Mouse (Mus musculus) yolk sac, embryonic 10.5 days (tissue): ENCODE measurements around the gene Rplp2.

ENCODE experiments used
- DNase-seq: peaks from one replicate; pipeline ENCODE4 v3.0.0-alpha.2; 2017; ENCODE audit warnings: low spot score

Rplp2 gene

GRCm38 (mm10) chr7:141467230-141468030, 20.3 kb downstream of the Rplp2 start, which contains the start of gene Cd151:
Gene Cd151 (plus strand): TSS chr7:141467392.
- DNase-seq: peak; percentile 91

DNA sequence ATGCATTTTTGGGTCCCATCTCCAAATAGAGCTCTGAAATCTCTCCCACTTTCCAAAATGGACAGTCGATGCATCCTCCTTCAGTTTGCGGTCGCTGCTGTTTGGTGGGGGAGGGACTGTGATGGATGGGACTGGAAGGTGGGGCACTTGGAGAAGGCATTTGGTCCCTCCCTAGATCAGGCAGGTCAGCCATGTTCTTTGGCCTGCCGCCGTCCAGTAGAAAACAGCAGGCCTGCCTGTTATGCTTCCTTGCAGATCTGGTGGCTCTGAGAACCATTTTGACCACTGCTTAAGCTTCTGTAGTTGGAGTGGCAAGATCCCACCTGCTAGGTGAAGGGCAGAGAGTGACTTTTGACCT, 21.0 kb downstream of the Rplp2 start:
- peak; percentile 45 for DNase-seq

- peak; percentile 79 for DNase-seq
Measured at GRCm38 (mm10) chr7:141468522-141469211, 21.5 kb downstream of the Rplp2 start.

GRCm38 (mm10) chr7:141469352-141469751, 22.2 kb downstream of the Rplp2 start:
- DNase-seq: no peak

GRCm38 (mm10) chr7:141469901-141470636, 22.9 kb downstream of the Rplp2 start:
- no peak for DNase-seq

- no peak for DNase-seq
Measured at GRCm38 (mm10) chr7:141470637-141470944, 23.4 kb downstream of the Rplp2 start.

- DNase-seq: no peak
Measured at GRCm38 (mm10) chr7:141471236-141471635, 24.1 kb downstream of the Rplp2 start.

- no peak for DNase-seq
Measured at GRCm38 (mm10) chr7:141472226-141472625, 25.1 kb downstream of the Rplp2 start.

GRCm38 (mm10) chr7:141472763-141473162, 25.6 kb downstream of the Rplp2 start:
- no peak for DNase-seq

GRCm38 (mm10) chr7:141474160-141474559, 27.0 kb downstream of the Rplp2 start:
- DNase-seq: no peak

DNA sequence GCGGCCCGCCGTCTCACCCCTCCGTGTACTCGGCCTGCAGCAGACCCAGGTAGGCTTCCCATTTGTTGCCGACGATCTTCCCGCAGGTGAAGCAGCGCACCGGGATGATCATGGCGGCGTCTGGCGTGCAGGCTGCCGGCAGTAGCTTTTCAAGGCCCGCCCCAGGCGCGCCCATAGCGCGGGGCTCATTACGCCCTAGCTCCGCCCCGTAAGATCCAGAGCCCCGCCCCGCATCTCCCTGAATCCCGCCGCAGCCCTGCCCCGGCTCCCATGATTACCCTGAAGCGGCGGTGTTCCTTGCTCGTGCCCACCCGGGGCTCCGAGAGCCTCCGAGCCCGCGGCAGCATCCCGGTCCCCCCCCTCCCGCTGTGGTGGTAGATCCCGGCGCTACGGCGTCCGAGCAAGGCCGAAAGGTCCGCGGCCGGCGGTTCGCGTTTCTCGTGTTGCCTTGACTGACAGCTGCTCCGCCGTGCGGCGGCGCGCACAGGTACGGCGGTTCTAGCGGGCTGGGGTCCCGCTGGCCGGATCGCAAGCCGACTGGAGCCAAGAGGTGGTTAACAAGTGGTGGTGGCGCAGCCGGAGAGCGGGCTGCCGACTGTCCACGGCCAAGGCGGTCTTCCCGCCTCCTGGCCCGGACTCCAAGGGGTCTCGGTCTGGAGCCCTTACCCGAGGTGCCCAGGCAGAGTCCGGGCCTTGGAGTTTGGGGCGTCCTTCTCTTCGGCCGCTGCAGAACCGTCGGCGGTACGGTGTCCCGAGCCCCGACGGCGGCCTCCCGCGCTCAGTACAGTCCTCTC, 28.0 kb downstream of the Rplp2 start, which contains the start of the genes Polr2l and Tspan4:
Polr2l (minus strand) TSS at position 122 of the 794 bp plus-strand sequence.
Tspan4 (plus strand) TSS at position 230 of the 794 bp plus-strand sequence.
- peak; percentile 92 for DNase-seq

DNA sequence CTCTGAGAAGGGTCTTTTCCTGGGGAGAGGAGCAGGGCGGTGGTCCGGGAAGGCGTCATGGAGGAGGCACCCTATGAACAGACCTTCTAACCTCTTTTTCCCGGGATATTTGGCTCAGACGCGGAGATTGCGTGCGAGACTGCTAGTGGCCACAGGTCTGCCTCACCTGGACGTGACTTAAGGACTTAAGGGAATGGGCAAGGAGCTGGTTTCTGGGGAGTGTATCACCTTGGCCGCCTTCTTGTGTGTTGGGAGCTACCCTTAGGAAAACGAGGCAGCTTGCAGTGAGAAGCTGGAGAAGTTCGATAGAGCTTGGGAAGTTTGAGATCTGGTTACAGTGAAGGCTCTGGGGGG, 28.6 kb downstream of the Rplp2 start:
- no peak for DNase-seq

GRCm38 (mm10) chr7:141476226-141476980, 29.2 kb downstream of the Rplp2 start:
- peak; percentile 85 for DNase-seq

DNA sequence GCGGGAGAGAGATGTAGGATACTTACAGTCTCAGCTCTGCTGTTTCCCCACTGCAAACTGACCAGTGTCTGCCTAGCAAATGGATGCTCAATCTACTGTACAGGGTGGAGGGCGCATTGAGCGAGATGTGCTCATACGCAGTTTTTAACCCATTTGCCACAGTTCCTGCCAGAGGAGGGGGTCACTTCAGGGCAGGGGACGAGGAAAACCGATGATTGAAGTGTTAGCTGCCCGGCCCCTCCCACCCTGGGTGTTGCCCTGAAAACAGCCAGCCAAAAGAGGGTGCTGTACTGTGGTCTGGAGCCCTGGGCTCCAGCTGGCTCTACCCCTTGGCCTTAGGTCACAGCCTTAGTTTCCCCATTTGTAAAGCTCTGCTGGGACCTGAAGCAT, 29.8 kb downstream of the Rplp2 start:
- no peak for DNase-seq

DNA sequence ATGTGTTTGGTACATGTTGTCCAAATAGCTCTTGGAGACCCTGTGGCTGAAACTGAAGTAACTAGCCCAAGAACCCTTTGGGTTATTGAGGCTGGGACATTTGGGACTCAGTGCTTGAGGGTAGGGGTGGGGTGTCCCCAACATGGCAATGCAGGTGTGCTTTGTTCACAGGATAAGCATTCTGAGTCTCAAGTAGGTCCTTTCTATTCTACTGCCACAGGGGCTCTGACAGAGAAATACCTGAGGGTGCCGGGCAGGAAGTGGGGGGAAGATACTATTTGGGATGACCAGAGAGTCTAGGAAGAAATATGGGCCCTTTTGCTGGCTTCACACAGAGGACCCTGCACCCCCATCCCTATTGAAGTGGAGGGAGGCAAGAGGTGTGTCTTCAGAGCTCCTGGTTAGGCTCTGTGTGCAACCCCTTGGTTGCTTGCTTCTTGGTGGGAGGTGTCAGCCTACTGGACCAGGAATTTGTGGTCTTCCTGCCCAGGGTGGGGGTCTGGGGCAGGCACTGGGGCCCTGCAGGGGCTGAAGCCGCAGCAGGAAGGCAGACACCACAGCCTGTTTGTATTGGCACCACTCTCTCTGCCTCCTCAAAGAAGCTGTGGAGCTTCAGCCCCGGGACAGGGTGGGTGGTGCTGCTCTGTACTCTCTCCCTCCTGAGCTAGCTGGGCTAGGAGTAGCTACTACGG, 30.6 kb downstream of the Rplp2 start:
- DNase-seq: no peak

GRCm38 (mm10) chr7:141478270-141478748, 31.1 kb downstream of the Rplp2 start:
- DNase-seq: no peak

GRCm38 (mm10) chr7:141480842-141481497, 33.8 kb downstream of the Rplp2 start:
- DNase-seq: peak; percentile 52

GRCm38 (mm10) chr7:141481498-141482401, 34.6 kb downstream of the Rplp2 start:
- peak; percentile 57 for DNase-seq

DNA sequence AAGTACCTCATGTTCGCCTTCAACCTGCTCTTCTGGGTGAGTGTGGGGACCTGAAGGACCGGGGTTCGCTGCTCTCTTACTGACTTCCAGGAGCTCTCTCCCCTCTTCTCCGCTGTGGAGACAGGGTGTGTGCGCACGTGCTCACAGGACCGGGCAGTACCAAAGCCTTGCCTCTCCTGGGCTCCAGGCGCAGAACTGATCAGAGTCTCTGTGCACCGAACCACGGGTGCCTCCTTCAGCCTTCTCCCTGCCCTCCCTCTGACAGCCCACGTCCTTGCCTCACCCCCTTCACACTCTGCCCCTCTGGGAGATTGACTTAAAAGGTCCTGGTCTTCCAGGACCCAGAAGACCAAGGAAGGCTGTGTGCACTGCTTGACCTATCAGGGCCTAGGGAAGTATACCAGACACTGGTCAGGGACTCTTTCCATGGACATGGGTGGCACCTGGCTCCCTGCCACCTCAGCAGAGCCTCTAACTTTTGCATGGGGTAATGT, 35.4 kb downstream of the Rplp2 start:
- DNase-seq: no peak
